Mouse (Mus musculus): ENCODE data around the gene Chn2.

Gene Chn2

DNA sequence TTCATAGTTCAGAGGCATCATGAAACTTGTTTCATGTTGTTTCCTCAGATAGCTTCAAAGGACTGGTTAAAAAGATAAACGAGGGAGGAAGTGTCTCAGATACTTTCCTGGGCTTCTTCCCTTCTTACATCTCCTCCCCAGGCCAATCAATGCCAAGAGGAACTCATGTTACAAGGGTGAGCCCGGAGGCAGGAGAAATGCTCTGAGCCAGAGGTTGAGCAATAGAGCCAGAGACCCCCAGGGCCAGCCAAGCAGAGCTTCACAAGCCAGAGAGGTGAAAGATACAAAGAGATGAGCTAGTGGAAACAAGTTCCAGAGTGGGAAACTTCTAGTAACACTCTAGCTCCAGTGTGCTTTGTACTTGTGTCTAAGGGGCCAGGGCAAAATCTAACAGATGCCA, 38.9 kb downstream of the Chn2 start:
- DNase-seq = no peak

GRCm38 (mm10) chr6:54079881-54080280, 40.5 kb downstream of the Chn2 start:
- DNase-seq = no peak

- DNase-seq = no peak
Observed at GRCm38 (mm10) chr6:54080518-54081285, 41.3 kb downstream of the Chn2 start.

DNA sequence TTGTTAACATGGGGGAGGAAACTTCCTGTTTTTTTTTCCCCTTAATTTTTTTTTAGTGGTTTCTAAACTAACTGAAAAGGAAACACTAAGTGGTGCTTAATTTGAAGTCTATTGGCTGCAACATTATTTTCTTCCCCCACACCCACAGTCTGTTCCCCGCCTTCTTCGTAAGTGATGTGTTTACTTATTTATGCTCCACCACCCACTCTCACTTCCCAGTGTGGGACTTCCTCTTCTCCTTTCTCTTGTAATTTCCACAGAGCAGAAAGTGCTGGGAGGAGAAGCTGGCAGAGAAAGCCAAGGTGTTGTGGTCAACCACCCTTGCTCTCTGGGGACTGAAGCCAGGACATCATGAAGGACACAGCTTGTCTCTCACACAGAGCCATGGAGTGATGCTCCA, 43.2 kb downstream of the Chn2 start:
- DNase-seq = peak; percentile 45

- no peak for DNase-seq
Observed at GRCm38 (mm10) chr6:54084046-54084445, 44.7 kb downstream of the Chn2 start.

DNA sequence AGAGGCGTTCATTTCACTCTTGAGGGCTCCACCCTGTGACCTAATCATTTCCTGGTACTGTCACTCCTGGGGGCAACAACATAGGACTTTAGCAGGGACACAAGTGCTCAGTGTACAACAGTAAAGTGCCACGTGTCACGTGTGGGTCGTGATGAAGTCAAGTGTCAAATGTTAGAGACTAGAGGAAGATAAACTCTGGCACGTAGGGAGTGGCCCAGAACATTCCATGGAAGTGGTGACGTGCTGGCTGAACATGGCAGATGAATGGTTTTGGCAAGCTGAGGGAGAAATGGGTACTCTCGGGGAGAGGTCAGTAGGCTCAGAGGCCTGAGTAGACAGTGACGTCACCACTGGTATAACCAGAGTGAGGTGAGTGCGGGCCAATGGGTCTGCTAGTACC, 45.7 kb downstream of the Chn2 start:
- DNase-seq = no peak

GRCm38 (mm10) chr6:54088168-54088567, 48.8 kb downstream of the Chn2 start:
- DNase-seq = no peak

- no peak for DNase-seq
Observed at GRCm38 (mm10) chr6:54090822-54091221, 51.5 kb downstream of the Chn2 start.

- no peak for DNase-seq
Observed at GRCm38 (mm10) chr6:54092920-54093319, 53.6 kb downstream of the Chn2 start.

- DNase-seq = no peak
Observed at GRCm38 (mm10) chr6:54096147-54096761, 56.9 kb downstream of the Chn2 start.

DNA sequence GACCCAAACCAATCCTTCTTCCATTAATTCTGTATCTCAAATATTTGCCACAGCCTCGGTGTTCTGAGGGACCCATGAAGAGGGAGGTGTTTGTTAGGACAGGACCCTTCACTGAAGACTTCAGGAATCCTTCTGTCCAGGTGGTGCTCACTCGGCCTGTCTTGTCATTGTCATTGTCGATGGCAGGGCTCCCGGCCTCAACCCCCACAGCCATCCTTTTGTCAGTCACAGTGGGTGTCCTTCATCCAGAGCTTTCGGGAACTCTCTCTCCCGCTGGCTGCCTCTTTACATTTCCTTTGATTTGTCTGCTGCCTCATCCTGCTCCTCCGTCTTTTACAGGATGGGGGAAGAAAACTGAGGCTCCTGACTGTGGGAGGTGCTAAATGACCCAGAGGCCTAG, 57.5 kb downstream of the Chn2 start:
- DNase-seq = no peak

- DNase-seq = no peak
Observed at GRCm38 (mm10) chr6:54098339-54098738, 59.0 kb downstream of the Chn2 start.

DNA sequence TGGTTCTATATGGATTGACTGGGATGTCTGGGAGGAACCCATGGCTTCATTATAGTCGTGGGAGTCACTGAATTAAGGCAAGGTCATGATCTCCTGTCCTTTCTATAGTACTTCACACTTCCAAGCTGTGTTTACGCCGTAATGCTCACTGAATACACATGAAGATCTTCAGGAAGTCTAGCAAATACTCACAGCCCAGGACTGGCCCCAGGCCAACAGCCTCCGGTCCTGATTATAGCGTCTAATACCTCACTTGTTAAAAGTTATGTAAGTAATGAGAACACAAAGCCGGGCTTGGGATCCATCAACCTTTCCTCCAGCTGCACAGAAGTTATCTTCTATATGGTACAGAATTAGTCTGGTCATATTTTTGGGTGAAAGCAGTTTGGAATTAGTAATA, 60.3 kb downstream of the Chn2 start:
- peak; percentile 71 for DNase-seq

- no peak for DNase-seq
Observed at GRCm38 (mm10) chr6:54102210-54102609, 62.9 kb downstream of the Chn2 start.

DNA sequence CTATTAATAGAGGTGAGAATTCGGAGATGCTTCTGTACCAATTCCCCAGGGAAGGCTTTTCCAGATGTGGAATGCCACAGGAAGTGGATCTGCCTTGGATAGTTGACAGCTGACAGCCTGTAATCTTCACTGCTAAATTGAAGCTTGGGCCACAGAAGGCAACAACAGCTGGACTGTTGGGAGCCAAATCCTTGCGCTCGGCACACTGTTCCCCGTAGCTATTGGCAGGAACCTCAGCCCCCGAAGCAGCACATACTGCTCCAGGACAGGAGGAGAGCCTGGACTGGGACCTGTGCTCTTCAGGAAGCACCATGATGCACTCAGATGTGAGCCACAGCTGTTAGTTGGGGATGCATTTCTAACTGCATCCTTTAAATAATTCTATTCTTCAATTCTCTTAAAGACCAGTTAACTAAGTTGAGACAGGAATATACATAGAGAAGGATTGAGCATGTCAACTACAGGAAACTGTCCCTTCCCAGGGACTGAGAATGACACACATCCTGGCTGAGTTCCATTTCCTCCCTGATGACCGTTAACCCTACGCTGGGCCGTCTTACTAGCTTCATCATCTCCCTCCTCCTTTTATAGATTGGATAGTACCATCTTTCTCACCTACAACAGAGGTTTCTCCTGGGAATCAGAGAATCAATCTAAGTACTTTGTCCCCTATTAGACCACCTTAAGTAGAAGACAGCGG, 64.1 kb downstream of the Chn2 start:
- DNase-seq = peak; percentile 50

DNA sequence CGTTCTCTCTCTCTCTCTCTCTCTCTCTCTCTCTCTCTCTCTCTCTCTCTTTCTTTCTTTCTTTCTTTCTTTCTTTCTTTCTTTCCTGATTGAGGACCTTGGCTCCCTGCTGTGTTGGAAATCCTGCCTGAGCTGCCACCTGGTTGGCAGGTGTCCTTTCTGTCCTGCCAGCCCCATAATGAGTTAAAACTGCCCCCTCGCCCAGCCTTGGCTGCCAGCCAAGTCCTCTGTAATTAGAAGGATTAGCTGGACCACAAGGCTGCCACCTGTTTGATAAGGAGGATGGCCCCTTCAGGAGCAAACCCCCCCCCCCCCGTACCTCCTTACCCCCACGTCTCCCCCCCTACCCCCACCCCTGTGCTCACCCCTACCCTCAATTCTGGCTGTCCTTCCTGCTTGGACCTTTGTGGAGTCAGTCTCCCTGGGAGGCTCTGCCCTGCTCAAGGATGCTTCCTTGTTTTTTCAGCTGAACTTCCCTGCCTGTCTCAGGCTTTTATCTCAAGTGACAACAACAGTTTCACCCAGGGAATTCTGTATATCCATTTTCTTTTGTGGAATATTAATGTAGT, 72.1 kb downstream of the Chn2 start:
- DNase-seq = no peak

DNA sequence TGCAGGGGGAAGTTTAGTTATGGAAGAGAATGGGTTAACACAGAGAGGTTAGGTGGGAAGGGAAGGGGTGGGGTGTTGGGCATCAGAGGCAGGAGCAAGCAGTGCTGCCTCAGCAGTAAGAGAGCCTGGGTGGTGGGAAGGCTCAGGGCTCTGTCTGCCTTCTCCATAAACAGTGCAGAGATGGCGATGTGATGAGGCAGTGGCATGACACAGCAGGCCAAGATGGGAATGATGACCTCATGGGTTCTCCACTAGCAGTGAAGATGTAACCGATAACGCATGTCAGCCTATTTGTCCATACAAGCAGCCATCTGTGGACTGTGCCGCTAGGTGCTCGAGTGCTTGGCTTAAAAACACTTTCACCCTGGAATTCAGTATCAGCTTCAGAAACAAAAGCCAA, 74.0 kb downstream of the Chn2 start:
- DNase-seq = no peak

- DNase-seq = no peak
Observed at GRCm38 (mm10) chr6:54114412-54114811, 75.1 kb downstream of the Chn2 start.

- no peak for DNase-seq
Observed at GRCm38 (mm10) chr6:54116299-54116698, 76.9 kb downstream of the Chn2 start.

DNA sequence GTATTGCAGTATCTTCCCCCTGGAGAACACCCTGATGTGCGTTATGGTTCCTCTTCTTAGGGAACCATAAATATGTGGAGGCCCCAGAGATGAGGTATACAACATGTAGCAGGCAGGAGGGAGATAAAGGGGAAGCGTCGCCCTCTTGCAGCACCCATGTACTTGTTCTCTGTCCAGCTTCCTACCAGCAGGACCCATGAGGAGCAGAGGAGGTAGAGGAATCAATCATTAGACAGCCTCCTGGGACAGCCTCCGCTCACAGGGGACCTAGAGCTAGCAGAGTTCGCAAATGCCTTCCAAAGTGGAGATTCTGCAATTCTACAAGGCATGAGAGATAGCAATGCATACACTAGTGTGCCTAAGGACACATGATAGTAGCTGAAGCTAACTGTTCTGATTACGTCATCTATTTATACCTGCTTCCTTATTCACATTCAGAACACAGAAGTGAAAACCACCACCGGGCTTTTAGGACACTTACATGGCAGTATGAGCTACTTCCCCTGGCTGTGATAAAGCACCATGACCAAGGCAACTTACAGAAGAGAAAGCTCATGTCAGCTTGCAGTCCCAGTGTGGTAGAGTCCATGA, 77.7 kb downstream of the Chn2 start:
- no peak for DNase-seq

DNA sequence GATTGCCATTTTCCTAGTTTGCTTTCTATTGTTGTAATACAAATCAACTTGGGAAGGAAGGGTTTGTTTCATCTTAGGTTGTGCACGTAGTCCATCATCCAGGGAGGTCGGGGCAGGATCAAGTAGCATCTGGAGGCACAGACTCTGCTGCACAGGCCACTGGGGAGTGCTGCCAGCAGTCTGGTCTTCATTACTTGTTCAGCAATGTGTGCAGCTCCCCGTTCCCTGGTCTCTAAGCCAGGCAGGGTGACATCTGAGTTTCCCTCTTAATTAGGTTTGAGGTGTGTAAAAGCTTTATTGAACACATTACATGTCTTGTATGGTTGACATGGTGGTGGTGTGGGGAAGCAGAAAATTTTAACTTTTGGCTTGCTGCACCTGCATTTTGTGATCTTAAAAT, 79.0 kb downstream of the Chn2 start:
- no peak for DNase-seq

GRCm38 (mm10) chr6:54118897-54119296, 79.5 kb downstream of the Chn2 start:
- DNase-seq = no peak

GRCm38 (mm10) chr6:54119461-54119860, 80.1 kb downstream of the Chn2 start:
- DNase-seq = no peak

Data from kidney, postnatal 14 days (tissue).